Mouse (Mus musculus) megakaryocyte, adult 5-6 weeks (primary cell): ENCODE measurements around the gene Slc1a3. TPM values are rescaled to one million over a fixed set of nuclear protein-coding genes. Genes with fewer than 3 reads are reported as not detected.

Experiments
- ATAC-seq: 2 replicates; pipeline ENCODE4 v1.8.0; 2016; ENCODE audit warnings: mild to moderate bottlenecking, inconsistent platforms; ENCODE audit not compliant: poor library complexity, severe bottlenecking
- total RNA-seq, 2 experiments: library from RNA; stranded (forward) in 1 of 2; stranded (reverse) in 1 of 2; fragments of 153-499, 151-499 nt in 1 of 2; fragments of 221-1000, 200-1000 nt in 1 of 2; gene quantifications; 2 replicates each; pipeline versions ENCODE4 v1.2.3 to v1.2.4; 2015 to 2017

The Slc1a3 gene
- total RNA-seq, 2 experiments from 2014 or later, result 0.07 TPM; not detected in 1

GRCm38 (mm10) chr15:8615511-8616224 lies 94.9 kb downstream of the Slc1a3 start:
- no peak for ATAC-seq

- ATAC-seq, result no peak
Observed at GRCm38 (mm10) chr15:8614701-8615100, 95.9 kb downstream of the Slc1a3 start.

- no peak for ATAC-seq
Observed at GRCm38 (mm10) chr15:8605538-8606188, 104.9 kb downstream of the Slc1a3 start.

- ATAC-seq, result no peak
Observed at GRCm38 (mm10) chr15:8602362-8602761, 108.2 kb downstream of the Slc1a3 start.

- no peak for ATAC-seq
Observed at GRCm38 (mm10) chr15:8601312-8602146, 109.0 kb downstream of the Slc1a3 start.

- no peak for ATAC-seq
Observed at GRCm38 (mm10) chr15:8596375-8596900, 114.1 kb downstream of the Slc1a3 start.

- no peak for ATAC-seq
Observed at GRCm38 (mm10) chr15:8595226-8595625, 115.3 kb downstream of the Slc1a3 start.

- ATAC-seq, result peak; percentile 91
Observed at GRCm38 (mm10) chr15:8589503-8590116, 121.0 kb downstream of the Slc1a3 start.

- ATAC-seq, result no peak
Observed at GRCm38 (mm10) chr15:8588065-8588464, 122.5 kb downstream of the Slc1a3 start.

- no peak for ATAC-seq
Observed at GRCm38 (mm10) chr15:8586822-8587281, 123.7 kb downstream of the Slc1a3 start.

Other genes with a start within 250 kb of the Slc1a3 start
- not detected in 2 replicates for gene Gm2310, start 190.8 kb downstream of the Slc1a3 start, total RNA-seq (2015)
- gene Gm2310, start 190.8 kb downstream of the Slc1a3 start, total RNA-seq (2017), result not detected in 2 replicates